Mouse (Mus musculus) forebrain, embryonic 15.5 days (tissue): Measurements from ENCODE around the gene Myo10. TPM values are rescaled to one million over a fixed set of nuclear protein-coding genes. Genes with fewer than 3 reads are reported as not detected.

ENCODE experiments used
- ATAC-seq: fragments of 200-750 bp; cut with Nextera tagmentation; replicated peaks from 2 replicates; pipeline ENCODE4 v1.8.0; 2017; ENCODE audit warnings: mild to moderate bottlenecking, moderate TSS enrichment, moderate library complexity
- H3K27ac ChIP-seq: fragments of 300-500 bp; sonication (generic); replicated peaks from 2 replicates; pipeline ENCODE4 v1.5.1; 2015; ENCODE audit warnings: mild to moderate bottlenecking, inconsistent platforms
- H3K27me3 ChIP-seq: fragments of 300-500 bp; sonication (generic); 2 replicates; pipeline ENCODE4 v1.6.1; 2015; ENCODE audit warnings: inconsistent platforms
- H3K36me3 ChIP-seq: fragments of 300-500 bp; sonication (generic); 2 replicates; pipeline ENCODE4 v1.6.1; 2015; ENCODE audit warnings: mild to moderate bottlenecking, inconsistent platforms
- H3K4me1 ChIP-seq: fragments of 300-500 bp; sonication (generic); 2 replicates; pipeline ENCODE4 v1.6.1; 2015; ENCODE audit warnings: inconsistent platforms
- H3K4me2 ChIP-seq: fragments of 300-500 bp; sonication (generic); replicated peaks from 2 replicates; pipeline ENCODE4 v1.6.1; 2015; ENCODE audit warnings: mild to moderate bottlenecking, inconsistent platforms
- H3K4me3 ChIP-seq: fragments of 300-500 bp; sonication (generic); 2 replicates; pipeline ENCODE4 v1.5.1; 2015; ENCODE audit warnings: mild to moderate bottlenecking, inconsistent platforms
- H3K9ac ChIP-seq: fragments of 300-500 bp; sonication (generic); replicated peaks from 2 replicates; pipeline ENCODE4 v1.6.1; 2015; ENCODE audit warnings: mild to moderate bottlenecking, inconsistent platforms
- H3K9me3 ChIP-seq: fragments of 300-500 bp; sonication (generic); 2 replicates; pipeline ENCODE4 v1.6.1; 2016; ENCODE audit warnings: inconsistent platforms
- WGBS: fragments of 180-500 bp; shearing (Covaris S2); methylation state at CpG from one replicate; pipeline ENCODE4 v1.1.7; 2015; ENCODE audit warnings: mixed read lengths; 5-methylcytosine and 5-hydroxymethylcytosine counted together
- polyA plus RNA-seq: library from polyadenylated mRNA; unstranded; fragments of >200 nt; fragmentation: Nextera tagmentation; extraction: Ambion mirVana; gene quantifications from 2 replicates; pipeline ENCODE4 v1.2.1, GENCODE M21; 2015

Myo10 gene
- polyA plus RNA-seq, 1 experiment from 2014 or later, result 43.0 TPM

- Histone ChIP-seq H3K36me3 (no peaks in the 10 kb centered on the region), H3K27me3 (no peaks in the 10 kb centered on the region), H3K9me3 (no peaks in the 10 kb centered on the region), H3K4me3 (peak overlapping the region; percentile 10; the same call in 1 of the 2 replicates), H3K4me1 (peaks cover 80% of the 10 kb centered on the region), H3K27ac (peak overlapping the region; percentile 92), H3K9ac (0 out of 2 replicates have a peak overlapping the region, but pooled peaks have one; percentile 7), H3K4me2 (peak overlapping the region; percentile 23)
- WGBS, result 2% methylated on average over 8 of the region's 8 CpGs
- ATAC-seq, result peak; percentile 81
Observed at GRCm38 (mm10) chr15:25761800-25762211, 139.5 kb downstream of the Myo10 start.

- Histone ChIP-seq H3K4me3 (0 out of 2 replicates have a peak overlapping the region, but pooled peaks have one; percentile 5), H3K9ac (0 out of 2 replicates have a peak overlapping the region, but pooled peaks have one; percentile 7), H3K4me2 (peak overlapping the region; percentile 23), H3K27me3 (no peaks in the 10 kb centered on the region), H3K9me3 (no peaks in the 10 kb centered on the region), H3K36me3 (no peaks in the 10 kb centered on the region), H3K4me1 (peaks cover 80% of the 10 kb centered on the region), H3K27ac (peak overlapping the region; percentile 92)
- ATAC-seq, result peak; percentile 65
- 6% methylated on average over 8 of the region's 8 CpGs for WGBS
Observed at GRCm38 (mm10) chr15:25762306-25762705, 140.0 kb downstream of the Myo10 start.

GRCm38 (mm10) chr15:25763106-25763505 is 140.8 kb downstream of the Myo10 start:
- ATAC-seq, result no peak
- Histone ChIP-seq H3K4me1 (peaks cover 82% of the 10 kb centered on the region), H3K9me3 (no peaks in the 10 kb centered on the region), H3K36me3 (no peaks in the 10 kb centered on the region), H3K9ac (no peak overlapping the region; the same call in 1 of the 2 replicates), H3K4me2 (peak overlapping the region; percentile 23), H3K27ac (peak overlapping the region; percentile 92), H3K4me3 (no peak overlapping the region), H3K27me3 (no peaks in the 10 kb centered on the region)
- WGBS, result 7% methylated on average over 7 of the region's 7 CpGs

GRCm38 (mm10) chr15:25764653-25765352 is 142.5 kb downstream of the Myo10 start:
- H3K4me1 ChIP-seq, result peaks cover 67% of the 10 kb centered on the region
- no peaks in the 10 kb centered on the region for H3K9me3 ChIP-seq
- no peak overlapping the region for H3K4me3 ChIP-seq
- no peaks in the 10 kb centered on the region for H3K36me3 ChIP-seq
- WGBS, result 47% methylated on average over 13 of the region's 13 CpGs
- no peak overlapping the region for H3K4me2 ChIP-seq
- no peak for ATAC-seq
- H3K27ac ChIP-seq, result peak overlapping the region; percentile 9; the same call in 1 of the 2 replicates
- H3K27me3 ChIP-seq, result no peaks in the 10 kb centered on the region
- no peak overlapping the region for H3K9ac ChIP-seq

- 56% methylated on average over 6 of the region's 6 CpGs for WGBS
- Histone ChIP-seq H3K9ac (no peak overlapping the region), H3K36me3 (no peaks in the 10 kb centered on the region), H3K27me3 (no peaks in the 10 kb centered on the region), H3K27ac (peak overlapping the region; percentile 38; the same call in 1 of the 2 replicates), H3K4me1 (peaks cover 38% of the 10 kb centered on the region), H3K4me3 (no peak overlapping the region), H3K9me3 (no peaks in the 10 kb centered on the region), H3K4me2 (no peak overlapping the region)
- no peak for ATAC-seq
Observed at GRCm38 (mm10) chr15:25767777-25768176, 145.5 kb downstream of the Myo10 start.

GRCm38 (mm10) chr15:25769524-25770255 is 147.4 kb downstream of the Myo10 start:
- Histone ChIP-seq H3K9ac (no peak overlapping the region), H3K4me3 (no peak overlapping the region), H3K27me3 (no peaks in the 10 kb centered on the region), H3K36me3 (no peaks in the 10 kb centered on the region), H3K4me1 (peaks cover 37% of the 10 kb centered on the region), H3K4me2 (no peak overlapping the region), H3K9me3 (no peaks in the 10 kb centered on the region), H3K27ac (no peak overlapping the region)
- no peak for ATAC-seq
- 54% methylated on average over 9 of the region's 9 CpGs for WGBS

- WGBS, result 77% methylated on average over 10 of the region's 10 CpGs
- ATAC-seq, result no peak
- Histone ChIP-seq H3K36me3 (no peaks in the 10 kb centered on the region), H3K27me3 (no peaks in the 10 kb centered on the region), H3K4me1 (peaks cover 44% of the 10 kb centered on the region), H3K4me2 (no peak overlapping the region), H3K9ac (no peak overlapping the region), H3K27ac (no peak overlapping the region), H3K4me3 (no peak overlapping the region), H3K9me3 (no peaks in the 10 kb centered on the region)
Observed at GRCm38 (mm10) chr15:25771782-25772181, 149.5 kb downstream of the Myo10 start.

- H3K27ac ChIP-seq, result peak overlapping the region; percentile 82
- peak; percentile 88 for ATAC-seq
Observed at GRCm38 (mm10) chr15:25773711-25774513, 151.6 kb downstream of the Myo10 start.

GRCm38 (mm10) chr15:25778937-25779336 is 156.6 kb downstream of the Myo10 start:
- H3K36me3 ChIP-seq, result 0 out of 2 replicates have a peak, but pooled peaks cover 6% of the 10 kb centered on the region
- H3K4me3 ChIP-seq, result no peak overlapping the region
- no peak overlapping the region for H3K9ac ChIP-seq
- no peak overlapping the region for H3K27ac ChIP-seq
- H3K9me3 ChIP-seq, result no peaks in the 10 kb centered on the region
- no peaks in the 10 kb centered on the region for H3K27me3 ChIP-seq
- no peak for ATAC-seq
- H3K4me1 ChIP-seq, result peaks cover 41% of the 10 kb centered on the region
- WGBS, result 52% methylated on average over 8 of the region's 8 CpGs
- H3K4me2 ChIP-seq, result no peak overlapping the region

More at GRCm38 (mm10) chr15:25773711-25774513, 151.6 kb downstream of the Myo10 start:
- H3K4me1 ChIP-seq, result peaks cover 44% of the 10 kb centered on the region
- H3K4me3 ChIP-seq, result peak overlapping the region; percentile 35
- H3K36me3 ChIP-seq, result no peaks in the 10 kb centered on the region
- H3K4me2 ChIP-seq, result peak overlapping the region; percentile 42
- H3K9ac ChIP-seq, result peak overlapping the region; percentile 33; the same call in 1 of the 2 replicates
- no peaks in the 10 kb centered on the region for H3K9me3 ChIP-seq
- WGBS, result 2% methylated on average over 21 of the region's 21 CpGs
- H3K27me3 ChIP-seq, result no peaks in the 10 kb centered on the region

- 60% methylated on average over 23 of the region's 23 CpGs for WGBS
- Histone ChIP-seq H3K36me3 (0 out of 2 replicates have a peak, but pooled peaks cover 6% of the 10 kb centered on the region), H3K9ac (no peak overlapping the region), H3K4me3 (no peak overlapping the region), H3K9me3 (no peaks in the 10 kb centered on the region), H3K4me1 (peaks cover 34% of the 10 kb centered on the region), H3K27ac (no peak overlapping the region), H3K27me3 (no peaks in the 10 kb centered on the region), H3K4me2 (no peak overlapping the region)
- no peak for ATAC-seq
Observed at GRCm38 (mm10) chr15:25779522-25780191, 157.3 kb downstream of the Myo10 start.

- no peaks in the 10 kb centered on the region for H3K27me3 ChIP-seq
- H3K27ac ChIP-seq, result no peak overlapping the region
- H3K4me2 ChIP-seq, result no peak overlapping the region
- 90% methylated on average over 33 of the region's 33 CpGs for WGBS
- peaks cover 10% of the 10 kb centered on the region; the same call in 1 of the 2 replicates for H3K36me3 ChIP-seq
- H3K4me1 ChIP-seq, result peaks cover 20% of the 10 kb centered on the region
- H3K4me3 ChIP-seq, result no peak overlapping the region
- no peak for ATAC-seq
- H3K9ac ChIP-seq, result no peak overlapping the region
- no peaks in the 10 kb centered on the region for H3K9me3 ChIP-seq
Observed at GRCm38 (mm10) chr15:25781053-25781452, 158.7 kb downstream of the Myo10 start.
